Mouse (Mus musculus): ENCODE data around the gene Slc51a. TPM values are rescaled to one million over a fixed set of nuclear protein-coding genes. Genes with fewer than 3 reads are reported as not detected.
A peak's percentile ranks its signal among the peaks of the same experiment; 100 is the strongest.

The Slc51a gene
- not detected for total RNA-seq (2022)

DNA sequence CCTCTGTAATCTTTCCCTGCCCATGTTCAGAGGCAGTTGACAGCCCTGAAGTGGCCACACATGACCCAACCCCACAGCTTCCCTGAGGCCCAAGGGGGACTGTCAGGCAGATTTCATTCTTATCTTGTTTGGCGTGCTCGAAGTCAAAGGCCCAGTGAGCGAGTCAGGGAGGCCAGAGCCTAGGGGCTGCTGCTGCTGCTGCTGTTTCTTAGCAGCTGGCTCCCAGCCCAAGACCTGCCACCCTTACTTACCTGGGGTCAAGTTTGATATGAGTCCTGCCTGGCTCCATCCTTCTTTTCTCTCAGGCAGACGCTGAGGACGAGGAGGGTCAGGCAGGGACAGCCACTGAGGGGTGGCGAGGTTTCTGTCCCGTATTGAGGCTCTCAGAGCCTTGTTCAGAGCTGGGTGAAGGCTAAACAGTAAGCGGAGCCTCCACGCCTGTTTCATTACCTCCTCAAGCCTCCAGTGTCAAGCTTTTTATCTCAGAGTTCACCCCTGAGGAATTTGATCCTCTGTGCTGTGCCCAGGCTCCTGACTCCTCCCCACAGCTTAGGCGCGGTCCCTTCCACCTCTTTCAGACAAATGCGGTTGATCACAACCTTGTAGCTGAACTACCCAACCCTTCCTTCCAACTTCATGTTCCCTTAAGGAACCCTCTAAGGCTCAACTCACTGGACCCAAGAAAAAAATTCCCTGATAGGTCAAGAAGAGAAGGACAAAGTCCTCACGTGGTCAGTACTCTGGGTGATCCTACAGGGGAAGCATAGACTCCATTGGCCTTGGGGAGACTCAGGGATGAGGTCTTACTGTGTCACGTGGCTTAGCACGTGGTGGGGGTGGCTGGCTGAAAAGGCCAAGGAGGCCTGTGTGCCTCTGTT lies at the start of gene Slc51a:
TSS of gene Slc51a (minus strand) at position 646 of the 878 bp plus-strand sequence.
- DNase-seq (ENCODE audit: low spot score in 2 of 2): no peak

DNA sequence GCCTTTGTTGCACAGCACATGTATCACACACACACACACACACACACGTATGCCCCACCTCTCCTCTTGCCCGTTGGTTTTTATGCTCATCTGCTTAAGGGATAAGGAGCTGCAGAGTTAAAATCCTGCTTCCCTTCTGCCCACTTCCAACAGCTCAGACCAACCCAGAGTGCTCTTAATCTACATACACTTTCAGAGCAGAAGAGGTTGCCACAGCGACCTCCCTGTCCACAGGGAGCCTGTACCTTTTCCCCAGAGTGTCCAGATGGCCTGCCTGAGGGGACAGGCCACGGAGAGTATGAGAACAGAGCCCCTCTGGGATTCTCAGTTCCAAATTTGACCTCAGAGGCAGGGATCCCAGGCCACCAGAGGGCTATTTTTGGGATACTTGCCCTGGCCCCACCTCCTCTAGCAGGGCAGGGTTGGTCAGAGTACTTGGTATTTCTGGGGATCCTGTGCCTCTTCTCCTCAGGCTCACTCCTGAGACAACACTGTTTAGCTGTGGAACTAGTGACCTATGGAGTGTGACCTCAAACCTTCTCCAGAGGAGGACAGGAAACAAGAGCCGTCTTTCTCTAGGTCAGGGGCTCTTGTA lies 47.6 kb upstream of the Slc51a start:
- DNase-seq (ENCODE audit: low spot score in 2 of 2): peak; percentile 29 to 34

DNA sequence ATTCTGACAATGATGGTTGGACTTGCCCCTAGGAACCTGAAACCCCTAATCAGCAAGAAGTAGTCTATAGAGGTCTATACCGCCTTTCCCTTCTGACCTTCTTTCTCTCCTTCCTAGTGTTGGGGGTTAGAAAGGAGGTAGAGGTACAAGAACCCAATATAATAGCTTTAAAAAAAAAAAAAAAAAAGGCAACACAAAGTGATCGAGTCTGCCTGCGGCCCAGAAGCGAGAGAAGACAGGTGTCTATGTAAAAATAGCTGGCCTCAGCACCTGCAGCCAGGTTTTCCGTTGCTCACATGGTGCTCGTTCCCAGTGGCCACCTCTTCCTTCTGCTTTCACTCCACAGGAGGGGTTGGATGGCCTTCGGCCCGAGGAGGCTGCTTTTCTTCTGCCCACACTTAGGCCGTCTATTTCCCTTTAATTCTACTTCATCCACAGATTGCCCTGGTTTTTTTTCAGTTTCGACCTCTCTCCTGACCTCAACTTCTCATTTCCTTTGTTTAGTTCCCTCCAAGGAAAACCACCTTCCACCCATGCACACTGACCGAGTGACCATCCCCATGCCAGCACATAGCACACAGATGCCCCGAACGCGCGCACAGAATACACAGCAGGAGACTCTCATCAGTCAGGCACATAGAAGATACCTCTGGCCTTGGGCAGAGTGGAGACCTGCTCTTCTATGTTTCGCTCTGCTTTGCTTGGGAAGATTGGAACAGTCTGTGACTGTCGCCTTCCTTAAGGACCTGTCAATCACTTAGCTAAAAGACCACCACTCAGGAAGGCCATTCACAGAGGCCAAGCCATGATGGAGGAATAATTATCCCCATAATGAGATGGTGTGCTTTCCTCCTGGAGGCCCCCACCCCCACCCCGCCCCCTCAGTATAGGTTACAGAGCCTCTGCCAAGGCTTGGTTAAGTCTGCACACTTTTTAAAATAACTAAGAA lies 45.5 kb upstream of the Slc51a start:
- DNase-seq (ENCODE audit: low spot score in 2 of 2): no peak

DNA sequence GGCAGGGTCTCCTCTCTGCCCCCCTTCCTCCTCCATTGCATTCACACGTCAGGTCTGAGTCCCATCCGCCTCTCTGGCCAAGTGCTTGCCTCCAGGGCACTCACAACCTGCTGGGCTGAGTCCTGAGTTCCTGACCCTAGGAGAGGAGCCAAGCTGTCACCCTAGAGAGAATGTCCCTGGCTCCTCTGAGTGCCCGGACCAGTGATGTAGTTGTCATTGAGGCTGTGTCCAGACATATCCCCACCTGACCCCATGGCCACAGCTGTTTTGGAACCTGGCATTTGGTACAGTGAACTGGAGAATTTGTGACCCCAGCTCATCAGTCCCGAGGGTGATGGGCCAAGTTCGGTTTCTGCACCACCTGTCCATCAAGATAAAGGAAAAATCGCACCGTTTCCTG lies 39.2 kb upstream of the Slc51a start:
- DNase-seq (ENCODE audit: low spot score in 2 of 2): peak; percentile 35 to 50

DNA sequence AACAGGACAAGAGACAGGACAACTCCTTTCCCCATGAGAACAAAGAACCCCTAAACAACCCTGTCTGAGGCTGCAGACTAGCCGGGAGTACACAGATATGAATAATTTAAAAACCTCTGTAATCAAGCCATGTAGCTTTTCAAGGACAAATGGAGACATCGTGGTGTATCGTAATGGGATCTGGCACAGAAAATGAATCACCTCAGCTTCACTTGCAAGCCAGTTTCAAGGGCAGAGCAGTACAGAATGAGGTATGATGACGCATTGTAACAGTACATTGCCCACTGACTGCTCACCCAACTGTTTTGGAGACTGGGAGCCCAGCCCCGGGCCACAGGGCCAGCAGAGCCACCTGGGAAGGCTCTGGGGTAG lies 36.6 kb upstream of the Slc51a start:
- DNase-seq (ENCODE audit: low spot score in 2 of 2): no peak

DNA sequence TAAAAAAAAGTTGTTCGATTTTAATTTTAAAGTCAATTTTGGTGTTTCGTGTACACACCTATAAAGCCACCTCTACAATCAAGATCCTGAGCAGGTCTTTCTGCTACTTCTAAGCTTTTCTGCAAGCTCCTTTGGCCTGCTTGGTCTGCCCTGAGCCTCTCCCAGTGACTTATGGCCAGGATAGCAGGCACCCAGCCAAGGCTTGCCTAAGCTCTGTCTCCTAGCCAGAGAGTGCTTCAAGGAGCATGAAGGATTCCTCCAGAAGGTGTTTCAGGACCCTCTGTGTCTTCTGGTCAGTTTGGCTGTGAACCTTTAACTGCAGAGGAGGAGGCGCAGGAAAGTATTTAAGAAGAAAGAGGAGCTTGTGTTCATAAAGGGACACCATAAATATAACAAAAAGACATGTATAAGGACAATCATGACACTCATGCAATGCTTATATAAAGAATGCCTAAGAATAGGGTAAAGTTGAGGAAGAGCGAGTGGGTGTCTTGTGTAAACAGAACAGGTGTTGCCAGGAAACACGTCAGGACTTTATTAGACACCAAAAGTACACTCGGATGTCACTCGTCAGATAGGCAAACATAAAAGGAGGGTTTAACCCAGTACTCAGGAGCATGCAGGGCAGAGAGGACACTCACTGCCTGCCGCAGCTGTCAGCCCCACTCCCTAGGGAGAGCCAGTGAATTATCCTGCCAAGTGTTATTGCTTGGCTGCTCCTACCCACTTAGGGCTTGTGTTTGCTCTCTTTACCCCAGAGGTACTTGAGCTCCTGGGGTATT lies 36.0 kb upstream of the Slc51a start:
- DNase-seq (ENCODE audit: low spot score in 2 of 2): peak; percentile 61 to 75

DNA sequence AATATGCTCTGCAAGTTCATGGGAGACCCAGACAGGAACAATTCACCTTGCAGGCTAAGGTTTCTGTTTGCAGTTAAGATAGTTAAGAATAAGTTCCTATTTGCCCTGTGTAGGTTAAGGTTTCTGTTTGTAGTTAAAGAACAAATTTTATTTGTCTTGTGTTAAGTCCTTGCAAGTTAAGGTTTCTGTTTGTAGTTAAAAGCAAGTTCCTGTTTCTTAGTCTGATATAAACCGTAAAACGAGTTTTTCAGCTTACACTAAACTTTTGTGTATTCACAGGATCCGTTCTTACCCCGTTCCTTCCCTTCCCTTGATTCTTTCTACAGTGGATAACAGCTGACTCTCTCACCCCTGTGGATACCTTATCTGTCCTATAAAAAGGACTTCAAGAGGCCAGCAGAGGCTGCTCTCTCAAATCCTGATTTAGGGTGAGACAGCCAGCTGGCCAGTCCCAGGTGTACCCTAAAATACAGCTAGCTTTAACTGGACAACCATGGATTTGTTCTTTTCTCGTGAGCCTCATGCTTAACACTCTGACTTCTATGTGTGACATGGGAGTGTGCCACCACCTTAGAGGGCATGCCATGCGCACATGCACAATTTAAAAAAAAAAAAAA lies 35.0 kb upstream of the Slc51a start:
- DNase-seq (ENCODE audit: low spot score in 2 of 2): no peak

DNA sequence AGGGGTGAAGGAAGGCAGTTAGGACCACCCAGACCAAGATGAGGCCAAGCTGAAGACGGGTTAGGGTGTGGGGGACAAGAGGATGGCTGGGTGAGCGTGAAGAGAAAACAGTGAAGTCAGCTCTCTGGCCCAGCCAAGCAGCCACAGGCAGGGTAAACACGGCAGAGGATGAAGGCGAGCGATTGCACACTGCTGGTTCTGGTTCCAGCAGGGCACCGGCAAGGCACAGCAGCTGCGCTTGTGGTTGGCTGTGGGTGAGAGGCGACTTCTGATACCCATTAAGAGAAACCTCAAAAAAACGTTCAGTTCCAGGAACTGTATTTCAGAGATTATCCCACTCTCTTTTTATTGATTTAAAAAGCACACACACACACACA lies 32.7 kb upstream of the Slc51a start:
- no peak for DNase-seq (ENCODE audit: low spot score in 2 of 2)

DNA sequence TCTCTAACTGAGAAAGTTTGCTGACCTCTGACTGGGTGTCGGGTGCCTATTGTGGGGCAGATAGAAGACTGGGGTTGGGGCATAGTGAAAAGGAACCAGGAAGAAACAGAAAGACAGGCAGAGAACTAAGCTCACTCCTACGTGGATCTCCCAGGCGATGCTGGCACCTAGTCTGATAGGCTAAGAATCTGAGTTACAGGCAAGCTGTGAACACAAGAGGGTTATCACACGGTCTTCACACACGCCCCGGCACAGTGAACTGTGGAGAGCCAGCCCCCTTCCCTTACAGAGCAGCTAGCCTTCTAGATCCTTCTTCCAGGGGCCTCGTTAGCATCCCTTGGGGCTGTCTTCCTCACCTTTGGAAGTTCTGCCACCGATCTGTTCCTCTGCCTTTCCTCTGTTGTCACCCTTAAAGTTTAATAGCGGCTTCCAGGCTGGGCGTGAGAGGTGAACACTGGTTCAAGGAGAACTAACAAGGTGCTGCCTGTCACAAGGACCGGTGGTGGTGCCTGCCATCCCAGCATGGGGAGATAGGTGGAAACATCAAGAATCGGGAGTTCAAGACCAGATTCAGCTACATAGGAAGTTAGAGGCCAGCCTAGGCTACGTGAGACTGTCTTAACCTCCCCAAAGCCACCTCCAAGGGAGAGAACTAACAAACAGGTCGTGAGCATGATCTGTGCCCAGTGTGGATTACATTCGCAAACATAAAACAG lies 32.1 kb upstream of the Slc51a start:
- no peak for DNase-seq (ENCODE audit: low spot score in 2 of 2)

DNA sequence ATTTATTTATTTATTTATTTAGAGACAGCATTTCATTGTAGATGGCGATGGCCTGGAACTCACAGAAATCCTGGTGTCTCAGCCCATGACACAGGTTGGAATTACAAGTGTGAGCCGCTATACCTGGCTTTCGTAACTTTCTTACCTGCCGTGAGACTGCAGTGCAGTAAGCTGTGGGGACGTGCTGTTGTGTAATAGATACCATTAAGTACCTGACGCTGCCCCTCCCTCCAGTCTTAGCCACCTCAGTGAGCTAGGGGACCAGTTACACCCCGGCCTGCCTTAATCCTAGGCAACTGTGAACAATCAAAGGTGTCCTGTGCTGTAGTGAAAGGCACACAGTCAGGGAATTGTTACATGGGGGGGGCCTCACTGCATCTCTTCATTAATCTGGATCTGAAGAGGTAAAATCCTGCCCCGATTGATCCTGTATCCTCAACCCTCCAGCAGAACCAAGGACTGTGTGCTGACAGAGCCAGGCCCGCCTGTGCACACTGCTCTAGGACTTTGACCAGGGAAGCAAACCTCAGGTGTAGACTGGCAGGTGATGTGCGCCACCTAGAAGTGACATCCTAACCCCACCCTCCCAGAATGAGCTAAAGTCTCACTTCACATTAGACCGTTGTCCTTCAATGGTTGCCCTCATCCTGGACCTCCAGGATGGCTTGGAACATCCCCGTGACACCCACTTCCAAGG lies 30.3 kb upstream of the Slc51a start:
- no peak for DNase-seq (ENCODE audit: low spot score in 2 of 2)

DNA sequence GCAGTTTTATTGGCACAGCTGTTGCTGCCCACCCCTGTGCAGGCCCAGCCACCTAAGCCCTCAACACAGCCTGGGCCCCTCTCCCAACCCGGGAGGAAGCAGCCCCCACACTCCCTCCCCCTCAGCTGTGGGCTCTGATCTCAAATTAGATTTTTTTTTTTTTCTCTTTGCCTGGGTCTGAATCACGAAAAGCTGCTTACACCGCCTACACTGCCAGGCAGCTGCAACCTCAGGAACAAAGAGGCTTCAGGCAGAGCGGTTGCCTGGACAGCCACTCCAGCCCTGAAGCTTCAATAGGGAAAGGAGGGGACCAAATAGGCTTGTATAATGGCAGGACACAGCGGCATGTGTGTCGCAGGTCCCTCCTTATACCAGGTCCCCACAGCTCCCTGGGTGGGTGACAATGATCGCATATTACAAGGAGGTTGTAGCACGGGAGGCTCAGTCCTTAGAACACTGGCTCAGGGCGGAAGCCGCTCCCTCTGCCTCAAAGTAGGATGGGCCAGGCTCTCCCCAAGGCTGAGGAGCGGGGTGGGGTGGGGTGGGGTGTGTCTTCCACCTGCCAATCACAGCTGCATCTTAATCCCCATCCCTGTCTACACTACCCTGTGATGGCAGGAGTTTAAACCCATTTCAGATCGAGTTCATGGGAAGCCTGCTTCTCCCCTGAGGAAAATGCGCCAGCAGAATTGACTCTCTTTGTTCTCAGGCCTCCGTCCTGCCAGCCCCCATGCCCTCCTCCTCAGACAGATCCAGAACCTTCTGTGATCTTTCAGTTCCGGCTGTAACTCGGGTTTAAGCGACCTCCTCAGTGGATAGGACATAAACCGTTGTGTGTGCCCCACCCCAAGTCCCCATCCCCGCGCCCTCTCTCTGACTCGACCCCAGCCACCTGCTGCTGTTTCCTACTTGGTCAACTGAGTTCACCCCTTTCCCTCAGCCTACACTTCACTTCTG lies 28.6 kb upstream of the Slc51a start:
- no peak for DNase-seq (ENCODE audit: low spot score in 2 of 2)

DNA sequence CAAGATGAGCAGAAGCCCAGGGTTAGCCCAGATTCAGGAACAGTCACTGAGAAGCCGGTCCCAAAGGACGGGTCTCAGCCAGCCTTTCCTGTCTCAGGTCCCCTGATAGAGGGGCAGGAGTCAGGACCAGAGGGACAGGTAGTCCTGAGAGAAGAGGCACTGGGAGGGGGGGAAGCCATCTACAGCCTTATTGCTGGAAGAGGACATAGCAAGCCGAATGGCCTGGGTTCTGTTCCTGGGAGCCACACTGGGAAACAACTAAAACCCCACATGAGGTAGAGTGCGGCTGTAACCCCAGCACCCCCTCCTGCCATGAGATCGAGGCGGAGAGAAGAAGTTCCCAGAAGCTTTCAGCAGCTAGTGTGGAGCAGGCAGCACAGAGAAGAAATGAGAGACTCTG lies 26.3 kb upstream of the Slc51a start:
- no peak for DNase-seq (ENCODE audit: low spot score in 2 of 2)

DNA sequence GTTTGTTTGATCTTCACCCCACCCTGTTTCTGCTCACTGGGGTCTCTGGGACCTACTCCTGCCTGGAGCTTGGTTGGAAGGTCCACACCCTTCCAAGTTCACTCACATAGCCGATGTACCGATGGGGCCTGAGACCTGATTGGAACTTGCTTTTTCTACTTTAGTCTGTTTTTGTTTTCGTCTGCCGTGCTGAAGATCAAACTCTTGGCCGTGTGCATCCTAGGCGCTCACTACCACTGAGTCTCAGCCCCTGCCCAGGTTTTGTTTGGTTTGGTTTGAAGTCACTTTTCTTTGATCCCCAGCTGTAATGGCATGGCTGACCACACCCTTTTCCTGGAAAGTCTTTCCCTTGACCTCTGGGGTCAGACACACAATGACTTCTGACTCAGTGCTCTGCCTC lies 25.7 kb upstream of the Slc51a start:
- DNase-seq (ENCODE audit: low spot score in 2 of 2): no peak

DNA sequence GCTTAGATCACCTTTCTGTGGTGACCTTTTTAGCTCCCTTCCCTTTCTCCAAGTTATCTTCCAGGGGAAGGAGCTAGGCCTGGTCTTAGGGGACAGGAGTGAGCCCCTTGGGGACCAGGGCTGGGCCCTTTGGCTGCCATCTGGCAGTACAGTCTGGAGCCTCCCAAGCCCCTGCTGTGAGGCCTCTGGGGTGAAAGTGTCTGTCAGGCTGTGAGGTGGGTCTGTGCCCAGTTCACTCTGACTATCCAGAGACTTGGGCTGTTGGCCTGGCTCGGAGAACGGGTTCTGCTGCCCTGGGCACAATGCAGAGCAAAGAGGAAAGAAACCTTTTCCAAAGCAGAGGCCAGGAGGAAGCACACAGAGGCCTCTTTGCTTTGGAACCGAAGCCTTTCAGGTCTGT lies 25.2 kb upstream of the Slc51a start:
- no peak for DNase-seq (ENCODE audit: low spot score in 2 of 2)

DNA sequence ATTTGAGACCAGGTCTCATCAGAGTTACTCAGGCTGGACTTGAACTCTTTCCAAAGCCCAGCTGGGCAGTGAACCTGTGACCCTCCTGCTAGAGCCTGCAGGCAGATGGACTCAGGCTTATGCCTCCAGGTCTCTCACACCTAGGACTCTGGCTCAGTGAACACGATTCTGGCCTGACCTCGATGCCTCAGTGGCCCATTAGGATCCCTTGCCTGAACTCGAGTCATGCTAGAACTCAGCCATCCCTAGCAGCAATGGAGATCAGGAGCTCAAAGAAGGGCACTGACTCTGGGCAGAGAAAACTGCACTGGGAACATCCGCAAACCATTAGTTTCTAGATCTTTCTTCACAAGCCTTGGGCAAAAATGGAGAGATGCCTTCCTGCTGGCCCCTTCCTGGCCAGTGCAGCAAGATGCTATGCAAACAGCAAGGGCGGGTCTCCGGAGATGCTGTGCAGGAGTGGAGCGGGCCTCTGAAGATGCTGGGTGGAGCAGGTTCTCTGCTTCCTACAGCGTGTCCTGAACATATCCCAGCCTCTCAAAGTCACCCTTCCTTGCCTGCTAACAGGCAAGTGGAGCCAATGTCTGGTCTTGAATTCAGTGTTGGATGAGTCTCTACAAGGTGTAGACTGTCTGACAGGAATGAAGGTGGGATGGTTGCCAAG lies 24.3 kb upstream of the Slc51a start:
- DNase-seq (ENCODE audit: low spot score in 2 of 2): no peak

DNA sequence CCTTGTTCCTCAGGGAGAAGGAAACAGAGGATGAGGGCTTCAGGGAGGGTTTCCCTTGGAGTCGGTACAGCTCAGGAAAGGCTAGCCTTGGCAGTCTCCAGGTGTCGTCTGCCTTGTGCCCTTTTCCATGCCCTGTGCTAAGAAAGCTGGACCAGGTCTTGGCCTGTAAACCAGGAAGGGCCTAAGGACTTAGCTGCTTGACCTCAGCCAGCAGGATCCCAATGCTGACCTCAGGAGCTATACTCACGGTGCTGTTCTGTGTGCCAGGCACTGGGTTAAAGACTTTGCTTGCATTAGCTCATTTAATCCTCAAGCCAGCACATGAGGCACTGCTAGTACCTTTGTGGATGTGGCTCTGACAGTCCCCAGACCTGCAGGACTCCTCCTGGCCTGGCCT lies 23.7 kb upstream of the Slc51a start:
- no peak for DNase-seq (ENCODE audit: low spot score in 2 of 2)

DNA sequence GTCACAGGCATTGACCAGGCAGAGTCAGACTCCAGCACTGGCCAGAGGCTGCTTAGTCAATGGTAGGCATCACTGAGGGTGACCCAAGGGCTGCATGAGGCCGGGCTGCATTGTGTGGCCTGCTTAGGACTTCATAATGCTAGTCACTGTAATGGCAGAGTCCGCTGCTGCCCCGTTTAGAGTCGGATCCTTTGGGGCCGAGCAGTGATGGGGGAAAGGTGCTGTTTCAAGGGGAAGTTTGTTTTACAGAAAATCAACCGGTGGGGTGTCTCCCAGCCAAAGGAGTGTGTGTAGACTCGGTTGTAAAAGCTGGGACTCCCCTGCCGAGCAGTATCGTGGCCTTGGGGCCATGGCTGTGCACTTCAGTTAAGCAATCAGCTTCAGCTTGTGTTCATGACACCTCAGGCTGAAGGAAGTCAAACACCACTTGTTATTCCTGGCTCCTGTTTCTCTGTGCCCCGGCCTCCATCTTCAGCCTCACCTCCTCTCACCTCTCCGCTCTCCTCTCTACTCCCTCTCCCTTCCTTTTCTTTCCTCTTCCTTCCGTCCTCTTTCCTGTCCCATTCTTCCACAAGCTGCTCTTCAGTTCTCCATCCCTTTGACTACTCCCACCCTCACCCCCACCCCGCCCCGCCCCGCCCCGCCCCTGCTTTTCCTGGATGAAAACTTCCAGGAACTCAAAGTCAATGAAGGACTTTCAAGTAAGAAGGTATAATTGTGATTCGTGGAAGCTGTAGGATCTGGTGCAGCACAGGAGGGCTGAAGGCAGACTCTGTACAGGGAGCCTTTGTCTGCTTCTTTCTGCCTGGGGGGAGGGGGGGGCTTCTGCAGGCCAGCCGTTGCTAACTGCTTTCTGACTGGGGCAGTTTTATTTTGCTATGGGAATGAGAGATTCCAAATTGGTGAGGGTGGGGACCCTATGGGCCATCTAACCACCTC lies 23.0 kb upstream of the Slc51a start:
- DNase-seq (ENCODE audit: low spot score in 2 of 2): no peak
